Mouse (Mus musculus) adrenal gland, postnatal 4 days (tissue): ENCODE data around the gene Endou. TPM values are rescaled to one million over a fixed set of nuclear protein-coding genes. Genes with fewer than 3 reads are reported as not detected.

Experiments
- total RNA-seq, 2 experiments: library from RNA; stranded (reverse); gene quantifications; 2 replicates each; pipeline ENCODE4 v1.2.3; 2021

The Endou gene
- total RNA-seq, 2 experiments from 2014 or later, result 0.95 to 1.1 TPM

Other genes starting within 250 kb of the Endou start
- 10 to 100 TPM; 25.6 to 26.9 TPM for gene Rpap3, start 25.5 kb downstream of the Endou start, total RNA-seq
- gene Rapgef3, start 36.6 kb upstream of the Endou start, total RNA-seq, result 10 to 100 TPM; 19.2 to 27.9 TPM
- gene Slc48a1, start 47.2 kb upstream of the Endou start, total RNA-seq, result 10 to 100 TPM; 83.0 to 91.7 TPM
- 100 to 1,000 TPM; 116 to 120 TPM for gene Hdac7, start 113.2 kb upstream of the Endou start, total RNA-seq
- 10 to 100 TPM in 1 of 2 experiments, 1 to 10 TPM in 1; 3.8 to 13.3 TPM for gene Vdr, start 179.3 kb upstream of the Endou start, total RNA-seq
- gene Tmem106c, start 232.9 kb upstream of the Endou start, total RNA-seq, result 10 to 100 TPM; 69.8 to 70.7 TPM